Mouse (Mus musculus): ENCODE measurements at regions not wholly inside any gene's neighbourhood (a gene's known extent, or its start where the extent isn't known, plus 50 kb on each side); places are given as distances from the start of the nearest gene placed in this dataset.

GRCm38 (mm10) chr9:84278731-84279130, 353.8 kb downstream of the Bckdhb start:
- no peaks in the 10 kb centered on the region for H3K27me3 ChIP-seq (ENCODE audit: control insufficient read depth, insufficient read depth, low read length)
- no peak overlapping the region for H3K4me3 ChIP-seq (replicated peaks; ENCODE audit: low read depth, low read length)
- H3K27ac ChIP-seq (replicated peaks; ENCODE audit: low read depth, low read length), result no peak overlapping the region
- no peak overlapping the region for H3K9ac ChIP-seq (replicated peaks; ENCODE audit: low read length)
- DNase-seq (no peak), ATAC-seq (ENCODE audit: low FRiP score, low TSS enrichment) (no peak)
- H3K9me3 ChIP-seq (ENCODE audit: control insufficient read depth, low read length), result no peaks in the 10 kb centered on the region
- no peak overlapping the region for H3K4me2 ChIP-seq (ENCODE audit: low read length)
- H3K4me1 ChIP-seq (ENCODE audit: control insufficient read depth, insufficient read depth, low read length), result peaks cover under 1% of the 10 kb centered on the region; the same call in 1 of the 2 replicates
- H3K36me3 ChIP-seq (ENCODE audit: control insufficient read depth, insufficient read depth, low read length), result no peaks in the 10 kb centered on the region
- WGBS, result 3% methylated on average over 1 of the region's 1 CpGs

GRCm38 (mm10) chr9:84280898-84281297, 356.0 kb downstream of the Bckdhb start:
- no peak for ATAC-seq (ENCODE audit: low FRiP score, low TSS enrichment)
- no peaks in the 10 kb centered on the region for H3K9me3 ChIP-seq (ENCODE audit: control insufficient read depth, low read length)

GRCm38 (mm10) chr9:84281610-84282009, 356.7 kb downstream of the Bckdhb start:
- Histone ChIP-seq H3K9me3 (ENCODE audit: control insufficient read depth, low read length) (no peaks in the 10 kb centered on the region), H3K4me2 (ENCODE audit: low read length) (no peak overlapping the region), H3K4me1 (ENCODE audit: control insufficient read depth, insufficient read depth, low read length) (peaks cover 10% of the 10 kb centered on the region; the same call in 1 of the 2 replicates), H3K9ac (replicated peaks; ENCODE audit: low read length) (no peak overlapping the region), H3K27me3 (ENCODE audit: control insufficient read depth, insufficient read depth, low read length) (no peaks in the 10 kb centered on the region), H3K4me3 (replicated peaks; ENCODE audit: low read depth, low read length) (no peak overlapping the region), H3K36me3 (ENCODE audit: control insufficient read depth, insufficient read depth, low read length) (no peaks in the 10 kb centered on the region), H3K27ac (replicated peaks; ENCODE audit: low read depth, low read length) (no peak overlapping the region)
- peak; percentile 45 for DNase-seq
- WGBS, result 67% methylated on average over 3 of the region's 3 CpGs
- ATAC-seq (ENCODE audit: low FRiP score, low TSS enrichment), result no peak

More at GRCm38 (mm10) chr9:84280898-84281297, 356.0 kb downstream of the Bckdhb start:
- no peak for DNase-seq
- Histone ChIP-seq H3K27ac (replicated peaks; ENCODE audit: low read depth, low read length) (no peak overlapping the region), H3K27me3 (ENCODE audit: control insufficient read depth, insufficient read depth, low read length) (no peaks in the 10 kb centered on the region), H3K4me3 (replicated peaks; ENCODE audit: low read depth, low read length) (no peak overlapping the region), H3K4me2 (ENCODE audit: low read length) (no peak overlapping the region), H3K36me3 (ENCODE audit: control insufficient read depth, insufficient read depth, low read length) (no peaks in the 10 kb centered on the region), H3K4me1 (ENCODE audit: control insufficient read depth, insufficient read depth, low read length) (peaks cover 5% of the 10 kb centered on the region; the same call in 1 of the 2 replicates), H3K9ac (replicated peaks; ENCODE audit: low read length) (no peak overlapping the region)
- 92% methylated on average over 4 of the region's 4 CpGs for WGBS

GRCm38 (mm10) chr9:84283296-84283695, 358.4 kb downstream of the Bckdhb start:
- H3K27me3 ChIP-seq (ENCODE audit: control insufficient read depth, insufficient read depth, low read length), result no peaks in the 10 kb centered on the region
- H3K9ac ChIP-seq (replicated peaks; ENCODE audit: low read length), result no peak overlapping the region
- H3K4me2 ChIP-seq (ENCODE audit: low read length), result no peak overlapping the region
- no peaks in the 10 kb centered on the region for H3K36me3 ChIP-seq (ENCODE audit: control insufficient read depth, insufficient read depth, low read length)
- DNase-seq (no peak), ATAC-seq (ENCODE audit: low FRiP score, low TSS enrichment) (no peak)
- no peak overlapping the region for H3K27ac ChIP-seq (replicated peaks; ENCODE audit: low read depth, low read length)
- peaks cover 10% of the 10 kb centered on the region; the same call in 1 of the 2 replicates for H3K4me1 ChIP-seq (ENCODE audit: control insufficient read depth, insufficient read depth, low read length)
- no peaks in the 10 kb centered on the region for H3K9me3 ChIP-seq (ENCODE audit: control insufficient read depth, low read length)
- 73% methylated on average over 5 of the region's 6 CpGs for WGBS
- no peak overlapping the region for H3K4me3 ChIP-seq (replicated peaks; ENCODE audit: low read depth, low read length)

- H3K4me3 ChIP-seq (replicated peaks; ENCODE audit: low read depth, low read length), result no peak overlapping the region
- 0 out of 2 replicates have a peak, but pooled peaks have one; percentile 52 for ATAC-seq (ENCODE audit: low FRiP score, low TSS enrichment)
- H3K9me3 ChIP-seq (ENCODE audit: control insufficient read depth, low read length), result no peaks in the 10 kb centered on the region
- no peaks in the 10 kb centered on the region for H3K27me3 ChIP-seq (ENCODE audit: control insufficient read depth, insufficient read depth, low read length)
- no peak overlapping the region for H3K9ac ChIP-seq (replicated peaks; ENCODE audit: low read length)
- H3K27ac ChIP-seq (replicated peaks; ENCODE audit: low read depth, low read length), result no peak overlapping the region
- H3K4me1 ChIP-seq (ENCODE audit: control insufficient read depth, insufficient read depth, low read length), result peaks cover 10% of the 10 kb centered on the region; the same call in 1 of the 2 replicates
- no peaks in the 10 kb centered on the region for H3K36me3 ChIP-seq (ENCODE audit: control insufficient read depth, insufficient read depth, low read length)
- WGBS, result 17% methylated on average over 4 of the region's 4 CpGs
- H3K4me2 ChIP-seq (ENCODE audit: low read length), result no peak overlapping the region
- peak; percentile 64 for DNase-seq
Measured at GRCm38 (mm10) chr9:84285604-84286003, 360.7 kb downstream of the Bckdhb start.

GRCm38 (mm10) chr9:84295891-84296290, 370.9 kb downstream of the Bckdhb start:
- Histone ChIP-seq H3K9ac (replicated peaks; ENCODE audit: low read length) (no peak overlapping the region), H3K4me3 (replicated peaks; ENCODE audit: low read depth, low read length) (no peak overlapping the region), H3K9me3 (ENCODE audit: control insufficient read depth, low read length) (no peaks in the 10 kb centered on the region), H3K36me3 (ENCODE audit: control insufficient read depth, insufficient read depth, low read length) (no peaks in the 10 kb centered on the region), H3K27ac (replicated peaks; ENCODE audit: low read depth, low read length) (no peak overlapping the region), H3K4me1 (ENCODE audit: control insufficient read depth, insufficient read depth, low read length) (no peaks in the 10 kb centered on the region), H3K27me3 (ENCODE audit: control insufficient read depth, insufficient read depth, low read length) (no peaks in the 10 kb centered on the region), H3K4me2 (ENCODE audit: low read length) (no peak overlapping the region)
- 19% methylated on average over 1 of the region's 1 CpGs for WGBS
- ATAC-seq (ENCODE audit: low FRiP score, low TSS enrichment) (no peak), DNase-seq (no peak)

DNA sequence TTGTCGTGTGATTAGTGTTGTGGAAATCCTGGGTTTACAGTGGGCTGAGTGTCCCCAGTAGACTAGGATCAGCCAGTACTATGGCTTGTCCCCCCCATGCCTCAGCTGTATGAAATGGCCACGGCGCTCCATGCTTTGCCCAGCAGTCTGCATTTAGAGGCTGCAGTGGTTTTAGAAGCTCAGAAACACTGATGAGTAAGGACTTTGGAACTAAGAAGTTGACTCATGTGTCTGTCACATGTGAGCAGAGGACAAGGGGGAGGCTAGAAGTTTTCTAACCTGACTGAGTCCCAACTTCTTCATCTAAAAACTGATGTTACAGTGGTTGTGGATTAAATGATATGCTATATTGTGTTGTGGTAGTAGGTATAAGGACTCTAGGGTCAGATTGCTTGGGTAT, 371.5 kb downstream of the Bckdhb start:
- Histone ChIP-seq H3K4me1 (ENCODE audit: control insufficient read depth, insufficient read depth, low read length) (no peaks in the 10 kb centered on the region), H3K36me3 (ENCODE audit: control insufficient read depth, insufficient read depth, low read length) (no peaks in the 10 kb centered on the region), H3K4me2 (ENCODE audit: low read length) (no peak overlapping the region), H3K27me3 (ENCODE audit: control insufficient read depth, insufficient read depth, low read length) (no peaks in the 10 kb centered on the region), H3K9ac (replicated peaks; ENCODE audit: low read length) (no peak overlapping the region), H3K9me3 (ENCODE audit: control insufficient read depth, low read length) (no peaks in the 10 kb centered on the region), H3K27ac (replicated peaks; ENCODE audit: low read depth, low read length) (no peak overlapping the region), H3K4me3 (replicated peaks; ENCODE audit: low read depth, low read length) (no peak overlapping the region)
- WGBS, result 84% methylated on average over 3 of the region's 3 CpGs
- DNase-seq (no peak), ATAC-seq (ENCODE audit: low FRiP score, low TSS enrichment) (no peak)

GRCm38 (mm10) chr9:84304398-84304797, 379.5 kb downstream of the Bckdhb start:
- no peak overlapping the region for H3K9ac ChIP-seq (replicated peaks; ENCODE audit: low read length)
- no peak overlapping the region for H3K27ac ChIP-seq (replicated peaks; ENCODE audit: low read depth, low read length)
- WGBS, result 92% methylated on average over 2 of the region's 2 CpGs
- no peak overlapping the region for H3K4me3 ChIP-seq (replicated peaks; ENCODE audit: low read depth, low read length)
- DNase-seq, result no peak
- no peaks in the 10 kb centered on the region for H3K4me1 ChIP-seq (ENCODE audit: control insufficient read depth, insufficient read depth, low read length)
- no peak overlapping the region for H3K4me2 ChIP-seq (ENCODE audit: low read length)
- no peaks in the 10 kb centered on the region for H3K27me3 ChIP-seq (ENCODE audit: control insufficient read depth, insufficient read depth, low read length)
- no peaks in the 10 kb centered on the region for H3K9me3 ChIP-seq (ENCODE audit: control insufficient read depth, low read length)
- no peaks in the 10 kb centered on the region for H3K36me3 ChIP-seq (ENCODE audit: control insufficient read depth, insufficient read depth, low read length)
- no peak for ATAC-seq (ENCODE audit: low FRiP score, low TSS enrichment)

DNA sequence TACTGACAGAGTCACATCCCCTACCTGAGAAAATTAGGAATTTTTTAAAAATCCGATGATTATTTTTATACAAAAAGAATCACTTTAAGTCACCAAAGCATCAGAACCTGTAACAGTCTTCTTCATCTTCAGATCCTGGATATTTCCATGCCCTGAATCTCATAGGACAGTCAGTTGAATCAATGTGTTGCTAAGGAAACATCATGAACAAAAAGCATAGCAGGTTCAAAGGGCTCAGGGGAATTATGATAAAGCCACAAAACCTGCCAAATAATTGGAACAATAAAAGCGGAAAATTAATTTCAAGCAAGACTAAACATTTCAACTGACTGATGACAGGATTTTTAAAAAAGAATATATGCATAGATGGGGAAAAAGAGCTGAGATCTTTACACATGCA, 393.9 kb downstream of the Bckdhb start:
- peak; percentile 63 for DNase-seq
- no peak overlapping the region for H3K9ac ChIP-seq (replicated peaks; ENCODE audit: low read length)
- WGBS, result 66% methylated on average over 2 of the region's 2 CpGs
- H3K9me3 ChIP-seq (ENCODE audit: control insufficient read depth, low read length), result no peaks in the 10 kb centered on the region
- H3K4me1 ChIP-seq (ENCODE audit: control insufficient read depth, insufficient read depth, low read length), result no peaks in the 10 kb centered on the region; the same call in 1 of the 2 replicates
- H3K4me2 ChIP-seq (ENCODE audit: low read length), result no peak overlapping the region
- no peak overlapping the region for H3K4me3 ChIP-seq (replicated peaks; ENCODE audit: low read depth, low read length)
- no peaks in the 10 kb centered on the region for H3K36me3 ChIP-seq (ENCODE audit: control insufficient read depth, insufficient read depth, low read length)
- no peaks in the 10 kb centered on the region for H3K27me3 ChIP-seq (ENCODE audit: control insufficient read depth, insufficient read depth, low read length)
- no peak overlapping the region for H3K27ac ChIP-seq (replicated peaks; ENCODE audit: low read depth, low read length)
- ATAC-seq (ENCODE audit: low FRiP score, low TSS enrichment), result no peak

Measured in midbrain, embryonic 14.5 days (tissue).